Comparison of ENCODE assay signal across 12 mouse cellular contexts in genomic region chr8:114882504-114882903, GRCm38 (mm10).
DNase-seq lines count a peak whose midpoint lies in the region; ATAC-seq and TF ChIP-seq lines count a peak whose summit lies in the region.
"Had no signal": no experiment of that assay in that cellular context is flagged by ENCODE, and none has a peak within 500 bp of the region (broad histone marks: within the 10 kb centered on the region; RNA-seq: fewer than 3 reads in every experiment).

No protein-coding gene starts in this region.

- H3K36me3 ChIP-seq in lung, embryonic 14.5 days (ENCODE audit: insufficient read depth): no peaks in the 10 kb centered on the region
- no peaks in the 10 kb centered on the region for H3K36me3 ChIP-seq in embryonic facial prominence, embryonic 11.5 days (replicated peaks; ENCODE audit: control insufficient read depth, insufficient read depth, low read depth, low read length)
- no peaks in the 10 kb centered on the region for H3K36me3 ChIP-seq in liver, postnatal 0 days (replicated peaks; ENCODE audit: insufficient read depth, low read length)
- H3K36me3 ChIP-seq: limb, embryonic 12.5 days; midbrain, embryonic 12.5 days; stomach, embryonic 15.5 days had no signal

- ATAC-seq in lung, embryonic 14.5 days (ENCODE audit: insufficient read depth): no peak
- no peak for ATAC-seq in embryonic facial prominence, embryonic 11.5 days (replicated peaks; ENCODE audit: insufficient number of reproducible peaks, low FRiP score, low TSS enrichment, low read depth)
- no peak for ATAC-seq in liver, postnatal 0 days
- ATAC-seq: forebrain, embryonic 16.5 days had no signal

- H3K4me2 ChIP-seq in lung, embryonic 14.5 days: no peak overlapping the region
- no peak overlapping the region for H3K4me2 ChIP-seq in embryonic facial prominence, embryonic 11.5 days (ENCODE audit: low read depth, low read length)
- no peak overlapping the region for H3K4me2 ChIP-seq in liver, postnatal 0 days (ENCODE audit: low read depth, low read length)
- H3K4me2 ChIP-seq: limb, embryonic 12.5 days; midbrain, embryonic 12.5 days; stomach, embryonic 15.5 days had no signal

- peaks cover 7% of the 10 kb centered on the region for H3K4me1 ChIP-seq in lung, embryonic 14.5 days (ENCODE audit: insufficient read depth)
- no peaks in the 10 kb centered on the region; the same call in 1 of the 2 replicates for H3K4me1 ChIP-seq in embryonic facial prominence, embryonic 11.5 days (ENCODE audit: control insufficient read depth, insufficient read depth, low read length)
- peaks cover 49% of the 10 kb centered on the region for H3K4me1 ChIP-seq in liver, postnatal 0 days (ENCODE audit: insufficient read depth)

- no peak overlapping the region for H3K4me3 ChIP-seq in lung, embryonic 14.5 days (ENCODE audit: low read depth, low read length)
- no peak overlapping the region for H3K4me3 ChIP-seq in embryonic facial prominence, embryonic 11.5 days (ENCODE audit: low read depth, low read length)
- H3K4me3 ChIP-seq in liver, postnatal 0 days (ENCODE audit: low read depth, low read length): no peak overlapping the region
- H3K4me3 ChIP-seq: limb, embryonic 12.5 days; midbrain, embryonic 12.5 days; stomach, embryonic 15.5 days had no signal

- 43% methylated on average over 4 of the region's 4 CpGs for WGBS in lung, embryonic 14.5 days
- WGBS in embryonic facial prominence, embryonic 11.5 days: 38% methylated on average over 4 of the region's 4 CpGs
- WGBS in liver, postnatal 0 days (ENCODE audit: insufficient replicate concordance): 45% methylated on average over 4 of the region's 4 CpGs

- H3K27me3 ChIP-seq in lung, embryonic 14.5 days (ENCODE audit: insufficient read depth, low read length): no peaks in the 10 kb centered on the region
- H3K27me3 ChIP-seq in embryonic facial prominence, embryonic 11.5 days (ENCODE audit: control insufficient read depth, insufficient read depth, low read length): no peaks in the 10 kb centered on the region
- H3K27me3 ChIP-seq in liver, postnatal 0 days (ENCODE audit: insufficient read depth, low read length): no peaks in the 10 kb centered on the region
- H3K27me3 ChIP-seq: stomach, embryonic 15.5 days had no signal

- peak; percentile 29 for DNase-seq in lung, embryonic 14.5 days
- DNase-seq in lung, postnatal 4 days: no peak
- DNase-seq in embryonic facial prominence, embryonic 11.5 days (ENCODE audit: low spot score): peak; percentile 12
- peak; percentile 44 for DNase-seq in kidney, adult 9 months
- DNase-seq in liver, postnatal 0 days: no peak
- DNase-seq in adrenal gland, adult 8-10 months: no peak
- no peak for DNase-seq in right cerebral cortex, postnatal 36 days (ENCODE audit: low spot score in 2 of 2)
- DNase-seq: right cerebral cortex, adult 18-20 months had no signal

- H3K9me3 ChIP-seq in lung, embryonic 14.5 days (ENCODE audit: low read depth, low read length): no peaks in the 10 kb centered on the region
- H3K9me3 ChIP-seq in embryonic facial prominence, embryonic 11.5 days (replicated peaks; ENCODE audit: control insufficient read depth, low read length): no peaks in the 10 kb centered on the region
- no peaks in the 10 kb centered on the region for H3K9me3 ChIP-seq in liver, postnatal 0 days (ENCODE audit: low read length)
- H3K9me3 ChIP-seq: limb, embryonic 12.5 days; midbrain, embryonic 12.5 days; stomach, embryonic 15.5 days had no signal

- H3K9ac ChIP-seq in lung, embryonic 14.5 days: no peak overlapping the region
- H3K9ac ChIP-seq in embryonic facial prominence, embryonic 11.5 days (replicated peaks; ENCODE audit: low read length): no peak overlapping the region
- no peak overlapping the region for H3K9ac ChIP-seq in liver, postnatal 0 days (replicated peaks)
- H3K9ac ChIP-seq: limb, embryonic 12.5 days; midbrain, embryonic 12.5 days; stomach, embryonic 15.5 days had no signal

- TF ChIP-seq EP300 in liver, postnatal 0 days (IDR thresholded peaks at IDR 0.05; ENCODE audit: low read depth): no peak

- H3K27ac ChIP-seq in lung, embryonic 14.5 days (ENCODE audit: low read depth): peak overlapping the region; percentile 61
- H3K27ac ChIP-seq in embryonic facial prominence, embryonic 11.5 days (replicated peaks; ENCODE audit: low read depth, low read length): no peak overlapping the region
- H3K27ac ChIP-seq in liver, postnatal 0 days (ENCODE audit: low read depth): peak overlapping the region; percentile 70
- H3K27ac ChIP-seq: limb, embryonic 12.5 days; midbrain, embryonic 12.5 days; stomach, embryonic 15.5 days had no signal

- no peak for TF ChIP-seq CTCF in lung, embryonic 14.5 days (IDR thresholded peaks at IDR 0.05; ENCODE audit: low read depth)
- TF ChIP-seq CTCF in liver, postnatal 0 days (IDR thresholded peaks at IDR 0.05; ENCODE audit: low read depth): no peak

Comparison
In these comparisons a context has a peak if more than half of its experiments do, and no peak if none do; other contexts are left out.
1. DNase-seq: peak in lung, embryonic 14.5 days (single experiment), embryonic facial prominence, embryonic 11.5 days (single experiment) and kidney, adult 9 months (single experiment); none in lung, postnatal 4 days (0 of 2), liver, postnatal 0 days (single experiment), adrenal gland, adult 8-10 months (single experiment) and right cerebral cortex, postnatal 36 days (0 of 2).